Mouse (Mus musculus) CH12.LX (cell line): ENCODE data around the gene AU022252.

Source experiments
- BHLHE40 ChIP-seq: IDR thresholded peaks from 2 replicates; pipeline ENCODE4 v1.6.1; 2011; ENCODE audit warnings: mild to moderate bottlenecking, low read depth, low read length, improper control_type of control experiment
- CTCF ChIP-seq, 2 experiments: IDR thresholded peaks in 1 of 2; conservative IDR thresholded peaks in 1 of 2; 2 replicates each; pipeline ENCODE4 v1.5.1; 2011 to 2012; ENCODE audit warnings: low read depth in 2 of 2, low read length in 2 of 2, improper control_type of control experiment in 1 of 2, inconsistent platforms in 1 of 2, mild to moderate bottlenecking in 1 of 2, moderate library complexity in 1 of 2
- HCFC1 ChIP-seq: IDR thresholded peaks from 2 replicates; pipeline ENCODE4 v1.6.1; 2012; ENCODE audit warnings: low read depth, mild to moderate bottlenecking, inconsistent platforms, low read length, improper control_type of control experiment
- JUND ChIP-seq: conservative IDR thresholded peaks from 2 replicates; pipeline ENCODE4 v1.6.1; 2011; ENCODE audit warnings: low read depth, low read length, improper control_type of control experiment
- MXI1 ChIP-seq: IDR thresholded peaks from 2 replicates; pipeline ENCODE4 v1.6.1; 2011; ENCODE audit warnings: mild to moderate bottlenecking, low read depth, low read length, improper control_type of control experiment
- POLR2A ChIP-seq: IDR thresholded peaks from 2 replicates; pipeline ENCODE4 v1.6.1; 2011; ENCODE audit warnings: low read depth, mild to moderate bottlenecking, improper control_type of control experiment, low read length
- POLR2AphosphoS2 ChIP-seq: IDR thresholded peaks from 2 replicates; pipeline ENCODE4 v1.6.1; 2011; ENCODE audit warnings: low read depth, low read length, improper control_type of control experiment
- RCOR1 ChIP-seq: conservative IDR thresholded peaks from 2 replicates; pipeline ENCODE4 v1.6.1; 2012; ENCODE audit warnings: low read depth, mild to moderate bottlenecking, inconsistent platforms, low read length, improper control_type of control experiment
- ZC3H11A ChIP-seq: IDR thresholded peaks from 2 replicates; pipeline ENCODE4 v1.6.1; 2012; ENCODE audit warnings: low read depth, mild to moderate bottlenecking, inconsistent platforms, low read length, improper control_type of control experiment

GRCm38 (mm10) chr4:119233256-119233901 lies 867 bp upstream of the AU022252 start:
- no peak for TF ChIP-seq JUND
- no peak for TF ChIP-seq CTCF (conservative IDR thresholded peaks at IDR 0.05 in 1 of 2, IDR thresholded peaks at IDR 0.05 in 1 of 2; ENCODE audit: low read depth in 2 of 2, low read length in 2 of 2)
- TF ChIP-seq ZC3H11A, result no peak
- TF ChIP-seq MXI1, result no peak; the same call in 1 of the 2 replicates
- no peak for TF ChIP-seq POLR2A
- no peak for TF ChIP-seq BHLHE40
- TF ChIP-seq HCFC1, result no peak
- TF ChIP-seq RCOR1, result no peak
- no peak for TF ChIP-seq POLR2AphosphoS2
